Mouse (Mus musculus): ENCODE results near the gene Sarm1. TPM values are rescaled to one million over a fixed set of nuclear protein-coding genes. Genes with fewer than 3 reads are reported as not detected.

Sarm1 gene
- polyA plus RNA-seq, 2 experiments from 2014 or later, result 1.0 to 1.7 TPM

Other genes starting within 250 kb of the Sarm1 start
- gene 2610507B11Rik, start 236.0 kb downstream of the Sarm1 start, polyA plus RNA-seq (2017; shearing (Covaris generic)), result 10 to 100 TPM; 21.1 to 38.7 TPM
- gene BC030499, start 206.9 kb downstream of the Sarm1 start, polyA plus RNA-seq (2017; shearing (Covaris generic)), result 1 to 10 TPM in 1 of 2 experiments, under 1 TPM in 1; 0.65 to 1.2 TPM
- 1 to 10 TPM; 7.3 to 7.4 TPM for gene Spag5, start 196.2 kb downstream of the Sarm1 start, polyA plus RNA-seq (2017; shearing (Covaris generic))
- 1 to 10 TPM; 5.6 to 8.6 TPM for gene Aldoc, start 174.8 kb downstream of the Sarm1 start, polyA plus RNA-seq (2017; shearing (Covaris generic))
- gene Pigs, start 169.3 kb downstream of the Sarm1 start, polyA plus RNA-seq (2017; shearing (Covaris generic)), result 10 to 100 TPM; 43.6 to 66.6 TPM
- gene Unc119, start 154.3 kb downstream of the Sarm1 start, polyA plus RNA-seq (2017; shearing (Covaris generic)), result 10 to 100 TPM; 17.0 to 17.6 TPM
- not detected for gene Foxn1, start 111.2 kb downstream of the Sarm1 start, polyA plus RNA-seq (2017; shearing (Covaris generic))
- not detected for gene Slc13a2, start 75.5 kb downstream of the Sarm1 start, polyA plus RNA-seq (2017; shearing (Covaris generic))
- gene Slc46a1, start 32.1 kb downstream of the Sarm1 start, polyA plus RNA-seq (2017; shearing (Covaris generic)), result 1 to 10 TPM; 1.0 to 1.4 TPM
- not detected for gene Vtn, start 1.3 kb upstream of the Sarm1 start, polyA plus RNA-seq (2017; shearing (Covaris generic))
- not detected for gene Sebox, start 5.7 kb upstream of the Sarm1 start, polyA plus RNA-seq (2017; shearing (Covaris generic))
- 10 to 100 TPM; 47.9 to 58.6 TPM for gene Tmem199, start 14.4 kb upstream of the Sarm1 start, polyA plus RNA-seq (2017; shearing (Covaris generic))
- 10 to 100 TPM; 11.2 to 12.9 TPM for gene Poldip2, start 14.4 kb upstream of the Sarm1 start, polyA plus RNA-seq (2017; shearing (Covaris generic))
- gene Tnfaip1, start 38.6 kb upstream of the Sarm1 start, polyA plus RNA-seq (2017; shearing (Covaris generic)), result 10 to 100 TPM; 12.1 to 14.6 TPM
- 100 to 1,000 TPM; 114 to 134 TPM for gene Ift20, start 38.6 kb upstream of the Sarm1 start, polyA plus RNA-seq (2017; shearing (Covaris generic))
- gene Tmem97, start 53.0 kb upstream of the Sarm1 start, polyA plus RNA-seq (2017; shearing (Covaris generic)), result 10 to 100 TPM; 23.3 to 28.4 TPM
- gene Nlk, start 199.6 kb upstream of the Sarm1 start, polyA plus RNA-seq (2017; shearing (Covaris generic)), result 10 to 100 TPM; 23.8 to 30.5 TPM